Mouse (Mus musculus) small intestine, adult 2 months (tissue): ENCODE measurements around the gene Runx1.

Experiments
- CTCF ChIP-seq: fragments of 200-500 bp; IDR thresholded peaks from 2 replicates; pipeline ENCODE4 v1.5.1; 2012; ENCODE audit warnings: low read depth, mild to moderate bottlenecking, control low read depth, inconsistent platforms, low read length, moderate library complexity, mixed read lengths; ENCODE audit not compliant: insufficient replicate concordance, insufficient read length; ENCODE audit errors: extremely low read depth
- POLR2A ChIP-seq: fragments of 200-500 bp; IDR thresholded peaks from 2 replicates; pipeline ENCODE4 v1.6.1; 2012; ENCODE audit warnings: low read depth, mild to moderate bottlenecking, control low read depth, inconsistent platforms, low read length, moderate library complexity

DNA sequence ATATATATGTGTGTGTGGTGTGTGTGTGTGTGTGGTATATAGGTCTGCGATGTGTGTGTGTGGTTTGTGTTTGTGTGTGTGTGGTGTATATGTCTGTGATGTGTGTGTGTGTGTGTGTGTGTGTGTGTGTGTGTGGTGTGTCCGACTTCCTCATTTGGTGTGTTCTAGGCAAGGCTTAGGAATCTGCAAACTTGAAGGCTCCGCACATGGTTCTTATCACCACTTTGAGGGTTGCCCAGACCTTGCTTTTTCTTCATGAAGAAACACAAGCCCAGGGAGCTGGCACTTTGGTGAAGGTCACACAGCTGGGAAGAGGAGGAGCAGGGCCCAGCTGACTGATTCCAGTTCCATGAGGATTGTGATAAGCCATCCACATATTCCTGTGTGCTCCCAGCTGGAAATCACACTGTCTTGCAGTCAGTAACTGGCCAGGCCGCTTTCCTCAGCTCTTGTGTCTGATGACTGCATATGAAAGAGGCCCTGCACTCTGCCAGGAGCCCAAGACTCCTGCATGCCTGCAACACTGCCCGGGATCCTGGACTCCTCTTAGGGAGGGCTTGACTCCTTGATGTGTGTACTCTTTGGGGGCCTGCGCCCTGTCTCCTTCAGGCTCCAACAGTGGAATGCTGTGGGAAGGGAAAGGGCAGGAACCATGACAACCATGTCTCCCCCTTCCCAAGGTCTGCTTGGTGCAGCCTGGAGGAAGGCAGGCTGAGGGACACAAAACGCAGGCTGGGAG lies 246.9 kb downstream of the Runx1 start:
- TF ChIP-seq CTCF (no peak), POLR2A (no peak)
